Mouse (Mus musculus) lung, embryonic 14.5 days (tissue): ENCODE measurements around the gene Ago4. TPM values are rescaled to one million over a fixed set of nuclear protein-coding genes. Genes with fewer than 3 reads are reported as not detected.

Experiments
- ATAC-seq: fragments of 200-750 bp; cut with Nextera tagmentation; 2 replicates; pipeline ENCODE4 v1.8.0; 2017; ENCODE audit warnings: mild to moderate bottlenecking, moderate TSS enrichment, moderate library complexity; ENCODE audit not compliant: insufficient read depth
- DNase-seq: peaks from one replicate; pipeline ENCODE4 v3.0.0-alpha.2; 2015
- H3K27ac ChIP-seq: fragments of 300-500 bp; sonication (generic); 2 replicates; pipeline ENCODE4 v1.5.1; 2014; ENCODE audit warnings: low read depth, mild to moderate bottlenecking, moderate library complexity
- H3K27me3 ChIP-seq: fragments of 300-500 bp; sonication (generic); 2 replicates; pipeline ENCODE4 v1.6.1; 2014; ENCODE audit warnings: low read length, control low read depth; ENCODE audit not compliant: insufficient read depth
- H3K36me3 ChIP-seq: fragments of 300-500 bp; sonication (generic); 2 replicates; pipeline ENCODE4 v1.6.1; 2014; ENCODE audit warnings: control low read depth; ENCODE audit not compliant: insufficient read depth
- H3K4me1 ChIP-seq: fragments of 300-500 bp; sonication (generic); 2 replicates; pipeline ENCODE4 v1.6.1; 2014; ENCODE audit warnings: antibody characterized with exemption, control low read depth; ENCODE audit not compliant: insufficient read depth
- H3K4me2 ChIP-seq: fragments of 300-500 bp; sonication (generic); 2 replicates; pipeline ENCODE4 v1.6.1; 2014; ENCODE audit warnings: mild to moderate bottlenecking
- H3K4me3 ChIP-seq: fragments of 300-500 bp; sonication (generic); 2 replicates; pipeline ENCODE4 v1.5.1; 2014; ENCODE audit warnings: low read depth, low read length
- H3K9ac ChIP-seq: fragments of 300-500 bp; sonication (generic); 2 replicates; pipeline ENCODE4 v1.6.1; 2014
- H3K9me3 ChIP-seq: fragments of 300-500 bp; sonication (generic); 2 replicates; pipeline ENCODE4 v1.6.1; 2016; ENCODE audit warnings: low read depth, low read length, control low read depth
- CTCF ChIP-seq: IDR thresholded peaks from 2 replicates; pipeline ENCODE4 v1.5.1; 2016; ENCODE audit warnings: antibody characterized with exemption, low read depth
- WGBS: fragments of 180-500 bp; shearing (Covaris S2); extraction: QIAGEN DNeasy Blood & Tissue Kit; methylation state at CpG from one replicate; pipeline ENCODE4 v1.1.7; 2014; 5-methylcytosine and 5-hydroxymethylcytosine counted together
- microRNA-seq: library from miRNA; unstranded; fragments of <30 nt; microRNA quantifications from one replicate; pipeline ENCODE4, GENCODE M21; 2016; ENCODE audit warnings: borderline number of aligned reads
- polyA plus RNA-seq: library from polyadenylated mRNA; unstranded; fragments of >200 nt; fragmentation: Nextera tagmentation; extraction: Ambion mirVana; gene quantifications from 2 replicates; pipeline ENCODE4 v1.2.1, GENCODE M21; 2014

Ago4 gene
- polyA plus RNA-seq, 1 experiment from 2014 or later = 3.5 TPM

- ATAC-seq (no peak), DNase-seq (no peak)
- Histone ChIP-seq H3K4me2 (no peak overlapping the region), H3K9me3 (no peaks in the 10 kb centered on the region), H3K4me1 (no peaks in the 10 kb centered on the region), H3K9ac (no peak overlapping the region), H3K36me3 (peaks cover 67% of the 10 kb centered on the region), H3K27me3 (no peaks in the 10 kb centered on the region), H3K27ac (no peak overlapping the region), H3K4me3 (no peak overlapping the region)
- TF ChIP-seq CTCF = no peak
- 74% methylated on average over 3 of the region's 3 CpGs for WGBS
Observed at GRCm38 (mm10) chr4:126444528-126444927, 88.7 kb downstream of the Ago4 start.

Small RNA genes lying within 50 kb of the gene (microRNA-seq; reads per million reads assigned to microRNA genes)
- 1.2 reads per million for gene Mir7119

Other genes starting within 250 kb of the Ago4 start
- gene Col8a2, start 246.7 kb downstream of the Ago4 start, polyA plus RNA-seq = 4.0 and 5.2 TPM in 2 replicates
- 52.8 and 56.8 TPM in 2 replicates for gene Adprhl2, start 211.8 kb downstream of the Ago4 start, polyA plus RNA-seq
- 1.3 and 2.5 TPM in 2 replicates for gene Tekt2, start 207.8 kb downstream of the Ago4 start, polyA plus RNA-seq
- 19.1 and 19.5 TPM in 2 replicates for gene Ago3, start 103.9 kb downstream of the Ago4 start, polyA plus RNA-seq
- 10.7 and 11.6 TPM in 2 replicates for gene Ago1, start 64.9 kb downstream of the Ago4 start, polyA plus RNA-seq
- 52.6 and 54.3 TPM in 2 replicates for gene Clspn, start 23.5 kb upstream of the Ago4 start, polyA plus RNA-seq
- 2.7 and 3.2 TPM in 2 replicates for gene 5730409E04Rik, start 76.3 kb upstream of the Ago4 start, polyA plus RNA-seq
- 510 and 528 TPM in 2 replicates for gene Psmb2, start 144.2 kb upstream of the Ago4 start, polyA plus RNA-seq
- not detected in 2 replicates for gene Tfap2e, start 202.8 kb upstream of the Ago4 start, polyA plus RNA-seq
- gene Ncdn, start 220.0 kb upstream of the Ago4 start, polyA plus RNA-seq = 28.7 and 30.4 TPM in 2 replicates
- gene AU040320, start 220.1 kb upstream of the Ago4 start, polyA plus RNA-seq = 20.9 and 23.1 TPM in 2 replicates